Mouse (Mus musculus) kidney, adult 11 months (tissue): ENCODE measurements at regions not wholly inside any gene's neighbourhood (a gene's known extent, or its start where the extent isn't known, plus 50 kb on each side); places are given as distances from the start of the nearest gene placed in this dataset.

Experiments
- DNase-seq: peaks from one replicate; pipeline ENCODE4 v3.0.0; 2022

DNA sequence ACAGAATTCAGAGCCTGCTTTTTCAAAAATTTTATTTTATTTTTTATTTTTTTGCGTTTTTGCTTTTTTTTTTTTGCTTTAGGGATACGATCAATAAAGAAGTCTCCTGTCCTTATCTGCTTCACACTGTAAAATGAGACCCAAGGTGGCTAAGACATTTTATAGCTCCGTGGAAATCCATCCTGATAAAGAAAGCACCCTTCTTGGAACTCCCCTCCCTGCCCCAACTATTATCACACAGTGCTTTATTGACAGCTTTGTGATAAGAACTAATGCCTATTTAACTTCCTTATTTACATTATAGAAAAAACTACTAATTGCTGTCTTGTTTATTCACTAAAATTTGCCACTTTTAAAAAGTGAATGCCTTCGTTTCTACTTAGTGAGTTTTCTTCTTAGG is 179.0 kb upstream of the Dmrta1 start:
- DNase-seq: no peak

DNA sequence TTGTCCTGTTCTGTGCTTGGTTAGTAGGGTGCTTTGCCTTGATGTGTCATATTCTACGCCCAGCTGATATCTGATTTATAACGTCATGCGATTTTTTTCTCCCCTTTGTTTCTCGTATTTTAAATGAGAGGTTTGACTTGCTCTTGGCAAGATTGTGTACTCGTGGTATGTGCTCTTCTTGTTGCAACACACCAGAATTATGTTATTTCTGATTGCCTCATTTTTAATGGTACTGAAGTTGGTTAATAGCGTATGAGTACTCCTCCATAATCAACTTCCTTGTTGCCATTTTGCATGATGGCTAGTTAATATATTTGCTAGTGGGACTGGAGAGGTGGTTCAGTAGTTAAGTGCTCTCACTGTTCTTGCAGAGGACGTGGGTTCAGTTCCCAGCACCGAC is 180.1 kb upstream of the Cdkn2b start:
- no peak for DNase-seq

DNA sequence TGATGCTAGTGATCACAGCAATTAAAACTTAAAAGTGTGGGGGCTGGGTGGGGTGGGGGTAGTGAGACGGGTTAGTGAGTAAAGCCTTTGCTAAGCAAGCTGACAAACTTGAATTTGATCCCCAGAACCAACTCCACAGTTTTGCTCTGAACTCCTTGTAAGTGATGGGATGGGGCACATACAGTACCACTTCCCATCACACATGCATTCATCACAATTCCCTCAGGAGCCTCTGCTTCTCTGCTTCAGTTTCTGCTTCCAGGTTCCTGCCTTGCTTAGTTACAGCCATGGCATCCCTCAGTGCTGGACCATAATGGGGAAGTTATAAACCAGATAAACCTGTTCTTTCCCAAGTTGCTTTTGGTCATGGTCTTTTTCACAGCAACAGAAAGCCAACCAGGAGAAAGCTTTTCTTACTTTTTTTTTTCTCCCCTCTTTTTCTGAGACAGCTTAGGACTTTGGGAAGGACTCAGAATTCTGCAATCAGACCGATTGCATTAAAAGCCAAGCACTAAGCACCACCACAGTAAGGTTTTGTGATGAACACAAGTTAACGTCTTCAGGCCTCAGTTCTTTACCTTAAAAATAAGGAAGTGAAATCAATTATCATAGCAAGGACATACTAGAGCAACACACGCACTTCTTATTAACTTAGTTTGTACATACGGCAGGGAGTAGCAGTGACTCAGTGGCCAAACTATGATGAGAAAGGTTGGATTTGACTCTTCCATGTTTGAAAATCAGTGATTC is 176.8 kb upstream of the Cdkn2b start:
- DNase-seq: no peak

DNA sequence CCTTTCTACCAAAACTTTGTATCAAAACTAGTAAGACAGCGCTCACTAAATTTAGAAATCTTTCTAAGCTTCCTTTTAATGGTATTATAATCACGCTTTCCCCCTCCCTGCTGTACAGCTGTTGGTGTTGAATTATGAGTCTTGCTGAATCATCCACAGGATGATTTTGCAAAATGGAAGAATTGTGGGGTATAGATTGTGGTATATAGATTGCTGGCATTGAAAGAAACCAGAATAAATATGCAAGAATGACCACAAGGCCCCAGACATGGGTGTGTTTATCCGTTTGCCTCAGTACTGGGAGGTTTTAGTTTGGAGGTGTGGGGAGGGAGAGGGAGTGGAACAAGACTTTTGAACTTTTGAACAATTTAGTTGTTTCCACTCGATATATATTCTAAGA is 176.1 kb upstream of the Cdkn2b start:
- DNase-seq: no peak

DNA sequence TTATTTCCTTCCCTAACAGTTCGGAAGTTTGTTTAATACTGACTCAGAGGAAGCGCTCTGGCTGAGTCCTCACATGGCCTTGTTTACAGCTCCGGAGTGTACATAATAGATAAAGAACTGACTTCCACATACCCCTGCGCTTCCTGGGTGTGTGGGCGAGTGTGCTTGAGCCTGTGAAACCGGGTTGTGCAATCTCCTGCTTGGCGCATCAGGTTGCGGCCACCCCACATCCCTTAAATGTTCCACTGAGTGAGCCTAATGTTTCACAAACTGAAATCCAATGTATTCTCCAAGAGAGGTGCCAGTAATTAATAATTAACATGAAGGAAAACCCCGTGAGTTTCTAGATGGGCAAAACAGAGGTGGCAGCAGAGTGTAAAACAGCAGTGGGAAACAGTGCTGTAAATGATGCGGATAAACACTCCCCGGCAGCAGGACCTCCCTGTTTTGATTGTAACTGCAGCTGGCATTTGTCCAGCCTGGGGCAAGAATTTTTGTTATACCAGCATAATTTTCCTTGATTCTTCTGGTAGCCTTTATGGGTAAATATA is 175.2 kb upstream of the Cdkn2b start:
- DNase-seq: peak; percentile 44

DNA sequence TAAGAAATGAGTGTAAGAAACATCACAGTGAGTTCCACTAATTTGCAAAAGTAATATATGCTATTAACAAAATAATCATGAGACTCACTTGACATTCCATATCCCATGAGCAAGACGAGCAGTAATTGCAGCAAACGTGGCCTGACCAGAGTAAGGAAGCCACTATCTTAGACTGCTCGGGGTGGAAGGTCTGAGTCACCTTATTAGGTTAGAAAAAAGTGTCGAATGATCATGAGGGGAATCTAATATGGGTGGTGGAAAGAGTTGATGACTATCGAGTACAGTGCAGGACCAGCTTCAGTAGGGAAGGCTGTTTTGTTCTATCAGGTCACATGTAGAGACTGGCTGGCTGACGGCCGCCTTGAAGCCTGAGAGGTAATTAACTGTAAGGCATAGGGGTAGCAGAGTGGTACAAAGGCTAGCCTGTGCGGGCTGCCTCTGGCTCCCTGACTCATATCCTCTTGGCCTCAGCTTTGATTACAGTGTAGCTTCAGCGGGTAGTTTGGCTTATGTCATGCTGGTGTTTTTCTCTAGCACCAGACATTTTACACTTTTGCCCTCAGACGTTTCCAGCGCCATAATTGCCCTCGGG is 167.9 kb upstream of the Cdkn2b start:
- DNase-seq: no peak

DNA sequence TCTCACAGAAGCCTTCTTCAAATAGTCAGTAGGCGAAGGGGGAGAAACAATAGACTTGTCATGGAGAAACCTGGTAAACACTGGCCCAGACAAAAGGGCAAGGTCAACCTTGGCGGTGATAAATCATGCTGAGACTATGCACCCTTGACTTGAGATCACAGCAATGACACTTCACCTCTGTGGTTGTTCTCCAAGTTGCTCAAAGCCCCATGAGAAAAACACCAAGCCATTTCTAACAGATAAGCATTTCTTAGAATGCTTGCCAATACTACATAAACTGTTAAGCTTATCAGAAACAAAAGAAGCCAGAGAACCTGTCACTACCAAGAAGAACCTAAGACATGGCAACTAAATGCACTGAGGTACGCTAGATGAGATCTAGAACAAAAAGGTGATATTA is 165.0 kb upstream of the Cdkn2b start:
- DNase-seq: no peak

DNA sequence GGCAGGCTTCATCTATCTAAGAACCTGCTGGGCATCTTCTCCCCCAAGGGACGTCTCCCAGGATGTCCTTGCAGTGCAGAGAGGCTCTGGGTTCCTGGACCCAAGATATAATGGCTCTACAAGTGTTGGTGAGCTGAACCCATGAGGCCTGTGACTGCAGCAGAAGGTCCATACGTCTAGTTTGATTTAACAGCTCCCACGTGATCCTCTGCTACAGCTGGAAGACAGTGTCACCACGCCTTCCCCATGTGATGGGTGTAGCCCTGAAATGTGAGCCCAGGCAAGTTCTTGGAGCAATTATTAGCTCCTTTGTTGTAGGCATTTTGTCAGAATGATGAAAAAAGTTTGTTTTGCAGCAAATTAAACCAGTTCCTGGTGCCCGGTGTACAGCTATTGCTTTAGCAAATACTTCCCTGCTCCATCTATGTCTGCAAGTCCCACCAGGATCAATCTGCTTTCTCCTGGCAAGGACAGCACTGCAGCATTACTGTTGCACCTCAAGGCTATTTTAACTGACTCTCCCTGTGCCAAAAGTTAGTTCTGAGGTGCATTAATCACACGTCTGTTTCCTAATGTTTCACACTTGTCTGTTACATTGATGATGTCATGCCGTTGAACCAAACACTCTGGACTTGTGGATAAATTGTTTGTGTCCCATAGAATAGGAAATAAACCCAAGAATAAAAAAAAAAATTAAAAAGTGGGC is 164.2 kb upstream of the Cdkn2b start:
- DNase-seq: no peak

DNA sequence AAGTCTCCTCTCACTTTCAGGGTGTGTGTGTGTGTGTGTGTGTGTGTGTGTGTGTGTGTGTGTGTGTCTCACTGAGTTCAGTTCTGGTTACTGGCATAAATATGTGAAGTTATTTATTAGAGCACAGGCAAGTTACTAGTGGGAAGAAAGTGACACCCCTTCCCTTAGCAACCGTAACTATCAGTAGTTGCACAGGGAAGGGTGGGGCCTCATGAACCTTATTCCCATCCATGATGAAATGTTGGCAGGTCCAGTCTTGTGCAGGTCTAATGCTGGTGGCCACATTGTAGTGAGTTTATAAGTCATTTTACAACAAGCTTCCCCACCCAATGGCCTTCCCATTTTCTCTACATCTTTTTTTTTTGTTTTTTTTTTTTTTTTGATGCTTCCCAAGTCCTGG is 160.6 kb upstream of the Cdkn2b start:
- no peak for DNase-seq

DNA sequence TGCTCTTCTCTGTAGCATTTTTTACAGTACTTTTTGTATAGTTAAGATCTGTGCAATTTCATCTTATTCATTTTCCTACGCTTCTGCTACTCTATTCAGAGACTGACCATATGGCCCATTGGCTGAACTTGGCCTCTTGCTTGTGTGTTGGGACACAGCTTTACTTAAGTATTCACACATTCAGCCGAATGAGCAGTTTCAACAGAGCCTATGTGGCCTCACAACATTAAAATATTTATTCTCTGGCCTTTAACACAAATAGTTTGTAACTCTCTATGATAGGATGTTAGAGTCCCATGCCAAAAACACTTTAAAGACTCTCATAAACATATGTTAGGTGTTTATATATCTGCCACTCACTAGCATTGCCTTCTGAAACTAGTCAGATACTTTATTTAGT is 159.9 kb upstream of the Cdkn2b start:
- DNase-seq: no peak

DNA sequence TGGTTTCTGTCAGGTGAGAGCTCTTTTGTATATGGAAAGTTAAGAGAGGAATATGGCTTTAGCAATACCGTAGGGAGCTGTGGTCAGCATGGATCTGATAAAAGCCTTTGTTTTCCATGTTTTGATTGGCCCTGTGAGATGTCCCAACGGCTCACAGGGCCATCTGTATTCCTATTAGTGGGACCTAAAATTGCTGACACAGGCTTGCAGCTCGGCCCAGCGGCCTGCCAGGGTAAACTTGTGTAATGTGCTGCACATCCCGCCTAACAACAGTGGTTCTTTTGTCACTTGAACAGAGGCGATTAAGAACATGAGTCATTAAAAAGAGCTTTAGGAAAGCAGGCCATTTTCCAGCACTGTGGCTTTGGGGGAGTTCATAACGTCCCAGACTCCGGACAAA is 159.0 kb upstream of the Cdkn2b start:
- DNase-seq: no peak

DNA sequence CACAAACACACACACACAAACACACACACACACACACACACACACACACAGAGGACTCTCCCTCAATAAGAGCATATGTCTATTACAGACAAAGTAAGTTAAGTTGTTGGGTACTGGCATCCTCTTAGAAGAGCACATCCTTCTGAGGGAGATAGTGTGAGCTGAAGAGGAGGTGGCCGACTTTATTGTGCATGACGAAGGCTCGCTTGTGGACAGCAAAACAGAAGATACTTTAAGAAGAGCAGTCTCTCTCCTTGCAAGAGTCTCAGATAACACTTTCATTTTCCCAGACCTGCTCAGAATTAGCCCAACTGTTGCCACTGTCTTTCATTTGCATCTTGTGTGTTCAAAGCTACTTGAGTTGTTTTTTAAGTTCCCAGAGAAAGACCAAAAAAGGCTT is 158.6 kb upstream of the Cdkn2b start:
- DNase-seq: no peak

DNA sequence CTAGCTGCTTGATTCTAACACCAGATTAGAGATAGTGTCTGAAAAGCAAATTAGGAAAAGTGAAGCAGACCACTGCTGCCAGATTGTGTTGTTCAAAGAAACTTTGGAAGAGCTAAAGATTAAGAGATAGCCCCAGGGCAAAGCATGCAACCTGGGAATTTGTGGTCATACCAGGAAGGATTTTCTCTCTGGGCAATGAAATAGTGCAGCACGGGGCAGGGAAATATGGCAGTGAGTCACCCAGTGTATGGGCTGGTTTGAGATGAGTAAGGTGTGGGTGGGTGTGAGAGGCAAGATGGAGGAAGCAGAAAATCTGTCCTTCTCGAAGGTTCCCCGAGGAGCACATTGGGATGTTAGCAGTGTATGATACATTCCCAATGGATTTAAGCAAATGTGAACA is 155.9 kb upstream of the Cdkn2b start:
- no peak for DNase-seq

DNA sequence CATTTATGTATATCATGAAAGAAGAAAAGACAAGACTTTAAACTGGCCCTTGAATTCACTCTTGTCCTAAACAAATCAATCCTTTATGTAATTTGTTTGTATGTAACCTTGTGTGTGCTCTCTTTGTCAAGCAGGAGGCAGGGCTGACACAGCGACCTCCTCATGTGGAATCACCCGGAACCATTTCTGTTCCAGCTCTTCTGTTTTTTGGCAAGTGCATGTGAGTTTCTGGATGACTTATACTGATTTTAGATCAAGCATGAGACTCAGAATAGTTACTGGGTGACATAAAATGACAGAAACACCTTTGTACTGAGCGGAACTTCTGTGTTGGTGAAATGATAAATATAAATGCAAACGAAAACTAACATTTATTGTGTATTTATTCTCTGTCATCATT is 152.3 kb upstream of the Cdkn2b start:
- DNase-seq: no peak

DNA sequence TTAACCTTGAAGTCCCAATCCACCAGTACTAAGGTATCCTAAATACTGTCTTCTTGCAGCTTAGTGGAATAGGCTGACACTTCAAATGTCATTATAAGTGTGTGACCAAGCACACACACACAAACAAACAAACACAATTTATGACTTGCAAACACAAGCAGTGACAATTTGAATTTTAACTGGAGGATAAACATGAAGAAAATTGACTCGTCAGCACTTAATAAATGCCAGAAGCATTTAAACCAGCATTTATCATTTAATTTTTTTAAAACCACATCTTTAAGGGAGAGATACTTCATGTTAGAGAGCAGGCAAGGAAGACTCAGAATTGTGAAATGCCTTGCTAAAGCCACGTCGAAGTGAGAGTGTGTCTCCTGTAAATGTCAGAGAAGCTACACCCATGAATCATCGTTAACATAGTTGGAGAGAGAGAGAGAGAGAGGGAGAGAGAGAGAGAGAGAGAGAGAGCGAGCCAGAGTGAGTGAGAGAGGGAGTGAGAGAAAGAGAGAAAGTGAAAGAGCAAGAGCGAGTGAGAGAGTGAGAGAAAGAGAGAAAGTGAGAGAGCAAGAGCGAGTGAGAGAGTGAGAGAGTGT is 149.4 kb upstream of the Cdkn2b start:
- no peak for DNase-seq

DNA sequence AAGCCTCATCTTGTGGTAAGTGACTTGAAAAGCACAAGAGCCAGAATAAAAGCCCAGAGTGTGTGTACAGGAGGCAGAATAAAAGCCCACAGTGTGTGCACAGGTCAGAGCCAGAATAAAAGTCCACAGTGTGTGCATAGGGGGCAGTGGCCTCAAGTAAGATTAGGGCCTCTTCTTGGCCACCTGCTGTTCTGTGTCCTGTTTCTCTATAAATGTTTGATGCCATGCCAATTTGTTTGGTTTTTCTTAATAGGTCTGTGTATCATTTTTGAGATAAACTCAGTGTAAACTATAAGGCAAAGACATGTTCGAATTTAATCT is 148.5 kb upstream of the Cdkn2b start:
- no peak for DNase-seq

DNA sequence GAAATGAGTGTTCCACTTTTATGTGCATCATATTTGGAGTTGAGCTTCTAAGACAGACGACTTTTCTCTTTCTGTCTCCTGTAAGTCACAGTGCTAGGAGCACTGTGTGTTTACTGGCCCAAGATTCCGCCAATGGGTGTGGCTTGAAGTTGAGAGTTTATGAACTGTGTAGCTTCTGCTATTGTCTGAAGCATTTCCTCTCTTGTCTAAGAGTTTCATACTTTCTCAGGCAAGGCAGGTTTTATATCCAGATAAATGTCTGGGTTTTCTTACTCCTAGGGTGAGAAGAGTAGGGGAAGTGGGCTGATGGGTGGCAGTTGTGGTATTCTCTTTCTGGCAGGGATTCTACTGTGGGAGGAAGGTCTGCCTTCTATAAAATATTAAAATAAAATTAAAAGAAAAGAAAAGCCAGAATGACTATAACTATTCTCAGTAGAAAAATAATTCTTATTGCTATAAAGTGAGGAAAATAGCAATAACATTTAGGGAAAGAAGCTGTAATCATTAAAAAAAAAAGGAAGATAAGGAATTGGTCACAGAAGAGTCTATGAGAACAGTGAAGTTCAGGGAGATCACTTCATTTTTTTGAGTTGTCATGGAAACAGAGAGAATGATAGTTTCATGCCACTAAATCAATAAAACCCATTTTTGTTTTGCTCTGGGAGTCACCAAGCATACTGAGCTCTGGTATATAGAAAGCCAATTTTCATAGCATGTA is 147.9 kb upstream of the Cdkn2b start:
- DNase-seq: no peak

DNA sequence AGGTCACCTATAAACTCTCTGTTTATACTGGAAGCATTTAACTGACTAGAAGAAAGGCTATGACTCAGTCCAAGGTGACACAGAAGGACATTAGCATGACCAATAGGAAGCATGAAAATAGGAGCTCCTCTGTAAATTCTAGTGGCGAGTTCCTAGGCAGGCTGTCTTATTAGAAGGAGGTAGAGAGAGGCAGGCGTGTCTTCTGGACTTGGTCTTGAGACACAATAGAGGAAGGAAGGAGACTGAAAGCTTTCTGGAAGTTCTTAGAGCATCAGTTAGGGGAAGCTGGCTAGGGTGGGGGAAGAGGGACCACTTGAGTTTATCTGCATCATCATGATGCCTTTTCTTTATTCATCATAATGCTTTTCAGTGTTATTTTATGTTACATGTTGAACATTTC is 147.0 kb upstream of the Cdkn2b start:
- no peak for DNase-seq

DNA sequence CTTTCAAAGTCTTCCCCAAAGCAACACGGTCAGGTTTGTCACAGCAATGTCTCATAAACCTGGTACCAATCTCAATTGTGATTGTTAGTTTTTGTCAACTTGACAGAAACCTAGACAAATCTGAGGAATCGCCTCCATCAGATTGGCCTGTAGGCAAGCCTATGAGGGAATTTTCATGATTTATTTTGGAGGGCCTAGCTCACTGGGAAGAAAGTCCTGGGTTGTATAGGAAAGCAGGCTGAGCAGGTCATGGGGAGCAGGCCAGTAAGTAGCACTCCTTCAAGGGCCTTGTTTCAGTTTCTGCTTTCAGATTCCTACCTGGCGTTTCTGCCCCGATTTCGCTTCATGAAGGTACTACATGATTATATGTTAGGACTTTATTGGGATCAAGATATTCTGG is 144.1 kb upstream of the Cdkn2b start:
- no peak for DNase-seq

DNA sequence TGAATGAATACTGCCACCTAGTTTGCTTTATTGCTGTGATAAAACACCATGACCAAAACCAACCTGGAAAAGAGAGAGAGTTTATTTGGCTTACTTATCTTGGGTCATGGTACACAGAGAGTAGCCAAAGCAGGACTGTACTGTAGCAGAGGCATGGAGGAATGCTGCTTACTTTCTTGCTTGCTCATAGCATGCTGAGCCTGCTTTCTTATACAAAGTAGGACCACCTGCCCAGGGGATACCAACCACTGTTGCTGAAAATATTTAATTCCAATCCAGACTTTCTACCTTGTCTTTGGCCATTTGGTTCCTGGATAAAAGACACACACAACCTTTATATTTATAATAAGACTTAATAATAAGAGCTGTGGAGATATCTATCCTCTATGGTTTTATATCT is 142.2 kb upstream of the Cdkn2b start:
- no peak for DNase-seq

DNA sequence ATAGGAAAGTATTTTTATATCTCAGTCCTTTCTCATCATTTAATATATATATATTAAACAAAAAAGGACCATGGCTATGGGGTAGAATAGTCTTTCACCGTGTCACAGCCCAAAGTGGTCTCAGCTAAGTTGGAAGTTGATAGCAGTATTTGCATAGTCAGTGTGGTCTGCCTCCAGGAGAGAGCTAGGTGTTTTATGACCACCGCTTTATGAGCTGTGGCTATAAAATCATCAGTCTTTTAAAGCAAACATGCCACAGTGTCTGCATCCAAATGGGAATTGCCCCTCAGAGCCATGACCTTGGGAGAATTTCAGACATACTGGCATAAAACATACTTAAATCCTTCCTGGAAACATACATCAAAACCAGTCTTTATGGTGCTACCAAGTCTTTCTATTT is 140.9 kb upstream of the Cdkn2b start:
- no peak for DNase-seq

DNA sequence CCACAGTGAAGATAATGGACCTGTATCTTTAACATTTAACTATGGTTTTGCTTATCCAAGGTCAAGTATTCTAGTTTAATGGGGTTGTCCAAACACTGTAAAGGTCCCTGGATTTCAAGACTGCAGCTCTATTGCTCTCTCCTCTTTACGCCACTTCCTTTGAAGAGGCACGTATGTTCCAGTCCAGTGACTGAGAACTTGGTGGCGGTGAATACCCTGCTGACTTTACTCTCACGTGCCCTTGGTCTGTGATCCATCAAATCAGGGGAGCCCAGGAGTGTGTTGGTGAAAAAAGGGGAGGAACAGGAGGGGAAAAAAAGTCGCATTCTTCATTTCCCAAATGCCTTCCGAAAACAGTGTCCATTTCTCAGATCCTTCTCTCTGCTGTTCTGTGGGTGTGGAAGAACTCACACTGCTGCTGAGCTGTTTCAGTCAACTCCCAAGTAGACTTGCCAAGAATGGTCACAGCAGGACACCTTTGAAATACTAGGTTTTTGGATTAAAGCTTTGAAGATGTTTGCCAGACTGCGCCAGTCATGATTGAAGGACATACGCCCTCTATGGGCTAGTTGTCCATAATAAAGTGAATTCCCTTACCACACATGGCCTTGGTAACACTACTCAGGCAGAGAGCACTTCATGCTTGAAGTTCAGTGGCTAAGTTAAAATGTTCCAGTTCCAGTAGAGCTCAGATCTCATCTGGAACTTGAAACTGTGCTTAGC is 136.1 kb upstream of the Cdkn2b start:
- DNase-seq: no peak
